Mouse (Mus musculus) heart, embryonic 16.5 days (tissue): ENCODE measurements around the gene Tas1r1. TPM values are rescaled to one million over a fixed set of nuclear protein-coding genes. Genes with fewer than 3 reads are reported as not detected.
A peak's percentile ranks its signal among the peaks of the same experiment; 100 is the strongest.

Experiments used
- ATAC-seq: fragments of 200-750 bp; cut with Nextera tagmentation; replicated peaks from 2 replicates; pipeline ENCODE4 v1.8.0; 2017; ENCODE audit warnings: moderate number of reproducible peaks; ENCODE audit not compliant: insufficient read depth, low FRiP score; ENCODE audit errors: extremely low read depth
- H3K27ac ChIP-seq: fragments of 300-500 bp; sonication (generic); 2 replicates; pipeline ENCODE4 v1.5.1; 2014; ENCODE audit warnings: mild to moderate bottlenecking, low read length, control low read depth, moderate library complexity
- H3K27me3 ChIP-seq: fragments of 300-500 bp; sonication (generic); 2 replicates; pipeline ENCODE4 v1.6.1; 2014; ENCODE audit warnings: low read length, mixed read lengths; ENCODE audit not compliant: control insufficient read depth, insufficient read depth
- H3K36me3 ChIP-seq: fragments of 300-500 bp; sonication (generic); 2 replicates; pipeline ENCODE4 v1.6.1; 2014; ENCODE audit not compliant: control insufficient read depth, insufficient read depth
- H3K4me1 ChIP-seq: fragments of 300-500 bp; sonication (generic); 2 replicates; pipeline ENCODE4 v1.6.1; 2014; ENCODE audit warnings: low read length, mixed read lengths; ENCODE audit not compliant: control insufficient read depth, insufficient read depth
- H3K4me2 ChIP-seq: fragments of 300-500 bp; sonication (generic); 2 replicates; pipeline ENCODE4 v1.6.1; 2014; ENCODE audit warnings: low read depth, mild to moderate bottlenecking, control low read depth, low read length
- H3K4me3 ChIP-seq: fragments of 300-500 bp; sonication (generic); 2 replicates; pipeline ENCODE4 v1.5.1; 2014; ENCODE audit warnings: mild to moderate bottlenecking, control low read depth, low read length
- H3K9ac ChIP-seq: fragments of 300-500 bp; sonication (generic); 2 replicates; pipeline ENCODE4 v1.6.1; 2014; ENCODE audit warnings: low read length, control low read depth
- H3K9me3 ChIP-seq: fragments of 300-500 bp; sonication (generic); replicated peaks from 2 replicates; pipeline ENCODE4 v1.6.1; 2016; ENCODE audit warnings: low read length; ENCODE audit not compliant: control insufficient read depth
- WGBS: fragments of 180-500 bp; shearing (Covaris S2); extraction: QIAGEN DNeasy Blood & Tissue Kit; methylation state at CpG from one replicate; pipeline ENCODE4 v1.1.7; 2014; 5-methylcytosine and 5-hydroxymethylcytosine counted together
- polyA plus RNA-seq: library from polyadenylated mRNA; unstranded; fragments of >200 nt; fragmentation: Nextera tagmentation; extraction: Ambion mirVana; gene quantifications from 2 replicates; pipeline ENCODE4 v1.2.1, GENCODE M21; 2015

Gene Tas1r1
- polyA plus RNA-seq, 1 experiment from 2014 or later, result 0.39 TPM

DNA sequence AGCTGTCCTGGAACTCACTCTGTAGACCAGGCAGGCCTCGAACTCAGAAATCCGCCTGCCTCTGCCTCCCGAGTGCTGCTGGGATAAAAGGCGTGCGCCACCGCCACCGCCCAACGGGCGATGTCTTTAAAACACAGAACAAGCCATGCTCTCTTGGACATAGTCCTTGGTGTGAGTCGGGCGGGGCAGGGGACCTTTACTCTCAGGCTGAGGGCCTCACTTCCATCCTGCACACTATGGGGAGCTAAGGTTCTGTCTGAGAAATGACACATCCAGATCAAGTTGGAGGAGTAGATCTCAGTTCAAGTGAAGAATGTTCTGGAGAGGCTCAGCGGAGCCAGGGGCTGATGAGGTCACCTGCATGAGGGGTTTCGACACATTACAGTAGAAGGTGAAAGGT is 5.4 kb downstream of the Tas1r1 start:
- Histone ChIP-seq H3K9ac (no peak overlapping the region), H3K4me2 (no peak overlapping the region), H3K27me3 (0 out of 2 replicates have a peak, but pooled peaks cover 4% of the 10 kb centered on the region), H3K4me3 (no peak overlapping the region), H3K36me3 (no peaks in the 10 kb centered on the region), H3K27ac (no peak overlapping the region), H3K4me1 (peaks cover 9% of the 10 kb centered on the region), H3K9me3 (no peaks in the 10 kb centered on the region)
- 85% methylated on average over 13 of the region's 13 CpGs for WGBS
- ATAC-seq, result no peak

GRCm38 (mm10) chr4:152029997-152030396 is 8.4 kb downstream of the Tas1r1 start:
- ATAC-seq, result no peak

DNA sequence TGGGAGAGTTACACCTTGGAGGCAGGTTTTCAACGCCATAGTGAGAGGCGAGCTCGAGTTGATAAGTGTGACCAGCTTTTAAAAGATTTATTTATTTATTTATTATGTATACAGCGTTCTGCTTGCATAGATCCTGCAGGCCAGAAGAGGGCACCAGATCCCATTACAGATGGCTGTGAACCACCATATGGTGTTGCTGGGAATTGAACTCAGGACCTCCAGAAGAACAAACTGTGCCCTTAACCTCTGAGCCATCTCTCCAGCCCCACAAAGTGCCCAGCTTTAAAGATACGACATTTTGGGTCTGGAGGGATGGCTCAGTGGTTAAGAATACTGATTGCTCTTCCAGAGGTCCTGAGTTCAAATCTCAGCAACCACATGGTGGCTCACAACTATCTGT is 9.3 kb downstream of the Tas1r1 start:
- ATAC-seq, result no peak
- H3K4me1 ChIP-seq, result peaks cover 27% of the 10 kb centered on the region
- H3K27ac ChIP-seq, result no peak overlapping the region
- no peak overlapping the region for H3K9ac ChIP-seq
- no peak overlapping the region for H3K4me2 ChIP-seq
- no peak overlapping the region for H3K4me3 ChIP-seq
- no peaks in the 10 kb centered on the region for H3K9me3 ChIP-seq
- 29% methylated on average over 5 of the region's 5 CpGs for WGBS
- 0 out of 2 replicates have a peak, but pooled peaks cover 4% of the 10 kb centered on the region for H3K27me3 ChIP-seq
- H3K36me3 ChIP-seq, result no peaks in the 10 kb centered on the region

More at GRCm38 (mm10) chr4:152029997-152030396, 8.4 kb downstream of the Tas1r1 start:
- 69% methylated on average over 4 of the region's 4 CpGs for WGBS
- Histone ChIP-seq H3K36me3 (no peaks in the 10 kb centered on the region), H3K4me3 (no peak overlapping the region), H3K27me3 (0 out of 2 replicates have a peak, but pooled peaks cover 4% of the 10 kb centered on the region), H3K4me2 (no peak overlapping the region), H3K4me1 (peaks cover 27% of the 10 kb centered on the region), H3K27ac (no peak overlapping the region), H3K9me3 (no peaks in the 10 kb centered on the region), H3K9ac (peak overlapping the region; percentile 27; the same call in 1 of the 2 replicates)

GRCm38 (mm10) chr4:152028456-152028855 is 9.9 kb downstream of the Tas1r1 start:
- H3K9ac ChIP-seq, result no peak overlapping the region; the same call in 1 of the 2 replicates

DNA sequence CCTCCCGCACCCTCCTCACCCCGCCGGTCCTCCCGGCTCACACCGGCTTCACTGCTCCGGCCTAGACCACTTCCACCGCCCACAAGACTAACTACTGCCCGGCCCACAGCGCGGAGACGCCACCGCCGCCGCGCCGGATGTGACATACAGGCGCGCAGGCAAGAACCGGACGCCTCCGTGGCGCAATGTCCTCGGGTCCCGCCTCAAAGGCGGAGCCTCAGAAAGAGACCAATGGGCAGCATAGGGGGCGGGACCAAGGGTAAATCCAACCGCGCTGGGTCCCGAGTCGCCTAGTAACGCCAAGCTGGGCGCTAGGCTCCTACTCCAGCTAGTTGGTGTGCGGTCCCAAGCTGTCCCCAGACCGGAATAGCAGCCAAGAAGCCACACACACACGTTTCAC is 10.8 kb downstream of the Tas1r1 start, which contains the start of gene Zbtb48:
TSS of gene Zbtb48 (minus strand) at position 148 of the 400 bp plus-strand sequence.
- H3K27me3 ChIP-seq, result 0 out of 2 replicates have a peak, but pooled peaks cover 4% of the 10 kb centered on the region
- peak; percentile 96 for ATAC-seq
- H3K9me3 ChIP-seq, result no peaks in the 10 kb centered on the region
- peak within 1 kb of the TSS; percentile 66 for H3K27ac ChIP-seq
- peaks cover 27% of the 10 kb centered on the region for H3K4me1 ChIP-seq
- under 1% methylated on average over 35 of the region's 35 CpGs for WGBS
- H3K4me3 ChIP-seq, result peak within 1 kb of the TSS; percentile 78
- H3K36me3 ChIP-seq, result peaks cover 6% of the 10 kb centered on the region
- peak within 1 kb of the TSS; percentile 99 for H3K4me2 ChIP-seq
- peak within 1 kb of the TSS; percentile 78 for H3K9ac ChIP-seq

More at GRCm38 (mm10) chr4:152028456-152028855, 9.9 kb downstream of the Tas1r1 start:
- 54% methylated on average over 15 of the region's 15 CpGs for WGBS
- H3K9me3 ChIP-seq, result no peaks in the 10 kb centered on the region
- H3K4me3 ChIP-seq, result peak overlapping the region; percentile 78; the same call in 1 of the 2 replicates
- peaks cover 27% of the 10 kb centered on the region for H3K4me1 ChIP-seq
- no peak for ATAC-seq
- no peaks in the 10 kb centered on the region for H3K36me3 ChIP-seq
- H3K27ac ChIP-seq, result no peak overlapping the region; the same call in 1 of the 2 replicates
- 0 out of 2 replicates have a peak, but pooled peaks cover 4% of the 10 kb centered on the region for H3K27me3 ChIP-seq
- peak overlapping the region; percentile 99 for H3K4me2 ChIP-seq

DNA sequence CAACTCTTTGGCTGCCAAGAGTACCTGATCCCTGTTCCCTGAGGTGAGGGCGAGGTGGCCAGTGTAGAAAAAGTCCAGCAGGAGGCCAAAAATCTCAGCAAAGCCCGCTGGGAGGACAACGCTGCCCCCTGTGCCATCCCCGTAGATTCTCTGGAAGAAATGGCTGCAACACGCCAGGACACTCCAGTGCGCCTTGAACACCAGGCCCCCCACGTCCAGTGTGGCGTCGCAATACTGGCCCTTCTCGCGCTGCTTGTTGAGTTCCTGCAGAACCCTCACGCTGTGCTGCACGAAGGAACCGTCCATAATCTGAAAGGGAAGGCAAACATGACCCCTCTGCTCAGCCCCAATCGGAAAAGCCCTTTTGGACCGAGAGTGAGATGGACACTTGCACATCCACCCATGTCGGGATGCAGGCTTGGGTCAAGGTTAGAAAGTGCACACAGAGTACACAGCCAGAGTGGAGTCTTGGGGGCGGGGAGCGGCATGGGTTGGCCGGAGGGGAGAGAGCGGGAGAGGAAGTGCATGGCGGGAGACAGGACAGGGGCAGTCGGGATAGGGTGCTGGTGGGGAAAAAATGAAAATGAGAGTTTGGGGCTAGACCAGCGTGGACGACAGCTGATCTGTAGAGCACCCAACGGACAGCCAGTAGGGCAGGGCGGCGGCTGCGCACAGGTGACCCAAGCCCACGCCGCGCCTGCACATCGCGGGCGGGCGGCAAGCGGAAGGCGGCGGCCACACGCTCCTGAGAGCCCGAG is 11.4 kb downstream of the Tas1r1 start:
- 0 out of 2 replicates have a peak, but pooled peaks cover 4% of the 10 kb centered on the region for H3K27me3 ChIP-seq
- no peaks in the 10 kb centered on the region for H3K9me3 ChIP-seq
- H3K36me3 ChIP-seq, result peaks cover 12% of the 10 kb centered on the region
- peaks cover 27% of the 10 kb centered on the region for H3K4me1 ChIP-seq
- H3K9ac ChIP-seq, result peak overlapping the region; percentile 78
- H3K4me2 ChIP-seq, result peak overlapping the region; percentile 99
- peak overlapping the region; percentile 78 for H3K4me3 ChIP-seq
- peak; percentile 68 for ATAC-seq
- H3K27ac ChIP-seq, result peak overlapping the region; percentile 66
- 2% methylated on average over 41 of the region's 41 CpGs for WGBS

GRCm38 (mm10) chr4:152024525-152024924 is 13.8 kb downstream of the Tas1r1 start:
- peaks cover 27% of the 10 kb centered on the region for H3K4me1 ChIP-seq
- H3K9me3 ChIP-seq, result no peaks in the 10 kb centered on the region
- H3K9ac ChIP-seq, result no peak overlapping the region
- H3K4me3 ChIP-seq, result no peak overlapping the region
- H3K27ac ChIP-seq, result no peak overlapping the region
- WGBS, result 86% methylated on average over 11 of the region's 11 CpGs
- ATAC-seq, result no peak
- no peak overlapping the region for H3K4me2 ChIP-seq
- peaks cover 28% of the 10 kb centered on the region for H3K36me3 ChIP-seq
- H3K27me3 ChIP-seq, result no peaks in the 10 kb centered on the region

DNA sequence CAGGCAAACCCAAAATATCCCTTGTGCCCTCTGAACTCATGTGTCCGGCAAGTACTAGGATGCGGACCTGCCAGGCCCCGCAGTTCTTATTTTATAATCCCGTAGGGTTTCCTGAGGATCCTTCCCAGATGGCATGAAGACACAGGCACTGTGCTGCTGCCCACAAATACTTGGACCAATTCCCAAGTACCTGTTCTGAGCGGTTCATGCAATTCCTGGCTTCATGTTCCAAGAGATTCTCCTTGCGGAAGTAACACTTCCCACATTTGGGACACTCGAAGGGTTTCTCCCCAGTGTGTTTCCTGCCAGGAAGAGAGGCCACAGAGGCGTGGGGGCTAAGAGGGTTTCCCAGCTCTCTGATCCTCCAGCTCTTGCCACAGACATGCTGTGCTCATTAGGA is 15.9 kb downstream of the Tas1r1 start:
- Histone ChIP-seq H3K9me3 (no peaks in the 10 kb centered on the region), H3K27ac (no peak overlapping the region), H3K4me2 (no peak overlapping the region), H3K27me3 (no peaks in the 10 kb centered on the region), H3K4me1 (peaks cover 16% of the 10 kb centered on the region), H3K9ac (no peak overlapping the region), H3K36me3 (peaks cover 36% of the 10 kb centered on the region), H3K4me3 (no peak overlapping the region)
- WGBS, result 74% methylated on average over 8 of the region's 8 CpGs
- no peak for ATAC-seq

GRCm38 (mm10) chr4:152021568-152022097 is 16.7 kb downstream of the Tas1r1 start:
- Histone ChIP-seq H3K9ac (no peak overlapping the region), H3K27me3 (no peaks in the 10 kb centered on the region), H3K9me3 (no peaks in the 10 kb centered on the region), H3K4me3 (no peak overlapping the region), H3K4me1 (peaks cover 13% of the 10 kb centered on the region), H3K27ac (no peak overlapping the region), H3K4me2 (no peak overlapping the region), H3K36me3 (peaks cover 39% of the 10 kb centered on the region)
- 78% methylated on average over 12 of the region's 12 CpGs for WGBS
- no peak for ATAC-seq
